In the genomic region with DNA sequence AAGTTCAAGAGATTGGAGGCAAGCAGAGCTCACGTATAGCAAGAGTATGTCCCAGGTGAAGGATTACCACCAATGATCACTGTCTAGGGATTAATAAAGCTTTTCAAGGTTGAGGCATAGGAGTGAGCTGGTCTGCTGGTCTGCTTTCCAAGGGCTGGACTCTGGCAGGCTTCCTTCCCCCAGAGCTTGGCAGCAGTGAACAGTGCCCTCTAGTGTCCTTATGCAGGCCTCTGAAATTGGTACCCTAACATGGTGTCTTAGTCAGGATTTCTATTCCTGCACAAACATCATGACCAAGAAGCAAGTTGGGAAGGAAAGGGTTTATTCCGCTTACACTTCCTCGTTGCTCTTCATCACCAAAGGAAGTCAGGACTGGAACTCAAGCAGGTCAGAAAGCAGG, we compare ENCODE assay signal across 9 mouse cellular contexts. TPM values are rescaled to one million over a fixed set of nuclear protein-coding genes. Genes with fewer than 3 reads are reported as not detected.
DNase-seq lines count a peak whose midpoint lies in the region; ATAC-seq lines count a peak whose summit lies in the region.
"Had no signal": no experiment of that assay in that cellular context is flagged by ENCODE, and none has a peak within 500 bp of the region (broad histone marks: within the 10 kb centered on the region; RNA-seq: fewer than 3 reads in every experiment).

No protein-coding gene starts in this region.

- no peaks in the 10 kb centered on the region for H3K4me1 ChIP-seq in intestine, embryonic 14.5 days (replicated peaks; ENCODE audit: control insufficient read depth, insufficient read depth, low read length)
- H3K4me1 ChIP-seq in intestine, embryonic 15.5 days (replicated peaks) = no peaks in the 10 kb centered on the region
- H3K4me1 ChIP-seq: neural tube, embryonic 13.5 days had no signal

- H3K9me3 ChIP-seq in intestine, embryonic 14.5 days (ENCODE audit: control insufficient read depth, low read length) = no peaks in the 10 kb centered on the region
- H3K9me3 ChIP-seq in intestine, embryonic 15.5 days = no peaks in the 10 kb centered on the region
- H3K9me3 ChIP-seq: neural tube, embryonic 13.5 days had no signal

- 43% methylated on average over 3 of the region's 3 CpGs for WGBS in intestine, embryonic 14.5 days
- 35% methylated on average over 3 of the region's 3 CpGs for WGBS in intestine, embryonic 15.5 days

- H3K9ac ChIP-seq in intestine, embryonic 14.5 days (ENCODE audit: low read length) = no peak overlapping the region
- no peak overlapping the region for H3K9ac ChIP-seq in intestine, embryonic 15.5 days
- H3K9ac ChIP-seq: neural tube, embryonic 13.5 days had no signal

- no peak overlapping the region for H3K4me2 ChIP-seq in intestine, embryonic 14.5 days (ENCODE audit: low read length)
- no peak overlapping the region for H3K4me2 ChIP-seq in intestine, embryonic 15.5 days (replicated peaks)
- H3K4me2 ChIP-seq: neural tube, embryonic 13.5 days had no signal

- H3K27ac ChIP-seq in intestine, embryonic 14.5 days (ENCODE audit: low read depth) = no peak overlapping the region
- no peak overlapping the region for H3K27ac ChIP-seq in intestine, embryonic 15.5 days
- H3K27ac ChIP-seq: neural tube, embryonic 13.5 days had no signal

- intact Hi-C loops in heart, postnatal 14 days (cut with DNase I) = loop anchor here (1.0 kb wide), 1 partner anchor 95 kb away; no protein-coding TSS in a partner anchor

- DNase-seq in intestine, embryonic 14.5 days (ENCODE audit: low spot score) = peak; percentile 63
- DNase-seq in T-cell, adult 2 months (ENCODE audit: low spot score) = peak; percentile 33
- peak; percentile 66 to 76 for DNase-seq in heart, postnatal 14 days
- DNase-seq in left cerebral cortex, adult 8-10 months (ENCODE audit: low spot score in 2 of 2) = peak; percentile 15 to 22
- DNase-seq in naive thymus-derived CD4-positive, alpha-beta T cell, adult 2 months (ENCODE audit: low read depth) = peak; percentile 58
- DNase-seq in thymus, postnatal 0 days (ENCODE audit: low spot score) = peak; percentile 55

- no peak overlapping the region for H3K4me3 ChIP-seq in intestine, embryonic 14.5 days (ENCODE audit: low read depth, low read length)
- no peak overlapping the region for H3K4me3 ChIP-seq in intestine, embryonic 15.5 days (replicated peaks)
- H3K4me3 ChIP-seq: neural tube, embryonic 13.5 days had no signal

- ATAC-seq in intestine, embryonic 14.5 days (replicated peaks; ENCODE audit: low FRiP score, low TSS enrichment, low read depth) = no peak; the same call in 1 of the 2 replicates
- no peak; the same call in 1 of the 2 replicates for ATAC-seq in intestine, embryonic 15.5 days
- ATAC-seq in common myeloid progenitor, adult 5-6 weeks (replicated peaks; ENCODE audit: low read depth, poor library complexity, severe bottlenecking) = peak; percentile 68

- no peaks in the 10 kb centered on the region for H3K27me3 ChIP-seq in intestine, embryonic 14.5 days (replicated peaks; ENCODE audit: control insufficient read depth, insufficient read depth, low read length)
- H3K27me3 ChIP-seq in intestine, embryonic 15.5 days (replicated peaks) = no peaks in the 10 kb centered on the region

- no peaks in the 10 kb centered on the region for H3K36me3 ChIP-seq in intestine, embryonic 14.5 days (ENCODE audit: control insufficient read depth, insufficient read depth, low read length)
- no peaks in the 10 kb centered on the region for H3K36me3 ChIP-seq in intestine, embryonic 15.5 days
- H3K36me3 ChIP-seq: neural tube, embryonic 13.5 days had no signal

RNA-seq across cellular contexts. Expression of a gene that starts 20.4 kb away (rescaled TPM):
- 1.1 and 1.2 TPM in 2 replicates for polyA plus RNA-seq in intestine, embryonic 14.5 days (2014; fragmentation: Nextera tagmentation; extraction: Ambion mirVana)
- polyA plus RNA-seq in intestine, embryonic 15.5 days (2015; fragmentation: Nextera tagmentation; extraction: Ambion mirVana) = 1.7 and 2.1 TPM in 2 replicates
- 27.5 and 30.1 TPM in 2 replicates for total RNA-seq in common myeloid progenitor, adult 5-6 weeks (2017)
- 1 to 10 TPM; 5.2 to 6.0 TPM for total RNA-seq in heart, postnatal 14 days (2021)
- total RNA-seq in left cerebral cortex, adult 8-10 months (2022) = 10 to 100 TPM in 2 of 4 experiments, 1 to 10 TPM in 2; 4.8 to 24.1 (median 10.7) TPM
- polyA plus RNA-seq in thymus, postnatal 0 days (2015; fragmentation: Nextera tagmentation; extraction: Ambion mirVana) = 14.4 and 15.2 TPM in 2 replicates

RNA-seq across cellular contexts. Expression of a gene that starts 22.0 kb away (rescaled TPM):
- 1.0 and 1.1 TPM in 2 replicates for polyA plus RNA-seq in intestine, embryonic 14.5 days (2014; fragmentation: Nextera tagmentation; extraction: Ambion mirVana)
- 1.7 and 1.8 TPM in 2 replicates for polyA plus RNA-seq in intestine, embryonic 15.5 days (2015; fragmentation: Nextera tagmentation; extraction: Ambion mirVana)
- 1.6 TPM in 1 of 2 replicates, not detected in the other for total RNA-seq in common myeloid progenitor, adult 5-6 weeks (2017)
- total RNA-seq in heart, postnatal 14 days (2021) = under 1 TPM; 0.22 to 0.29 TPM
- total RNA-seq in left cerebral cortex, adult 8-10 months (2022) = under 1 TPM in 3 of 4 experiments, not detected in 1; 0.30 to 0.72 (median 0.43) TPM
- 1.4 and 1.6 TPM in 2 replicates for polyA plus RNA-seq in thymus, postnatal 0 days (2015; fragmentation: Nextera tagmentation; extraction: Ambion mirVana)
- polyA plus RNA-seq: neural tube, embryonic 13.5 days had no signal

Comparison
In these comparisons a context has a peak if more than half of its experiments do, and no peak if none do; other contexts are left out.
1. DNase-seq: peak in every context shown above with its lines; median percentile 71 in heart, postnatal 14 days; 63 in intestine, embryonic 14.5 days; 58 in naive thymus-derived CD4-positive, alpha-beta T cell, adult 2 months; 55 in thymus, postnatal 0 days; 33 in T-cell, adult 2 months; 18 in left cerebral cortex, adult 8-10 months.